Mouse (Mus musculus): ENCODE results near the gene Morf4l2.

The Morf4l2 gene

DNA sequence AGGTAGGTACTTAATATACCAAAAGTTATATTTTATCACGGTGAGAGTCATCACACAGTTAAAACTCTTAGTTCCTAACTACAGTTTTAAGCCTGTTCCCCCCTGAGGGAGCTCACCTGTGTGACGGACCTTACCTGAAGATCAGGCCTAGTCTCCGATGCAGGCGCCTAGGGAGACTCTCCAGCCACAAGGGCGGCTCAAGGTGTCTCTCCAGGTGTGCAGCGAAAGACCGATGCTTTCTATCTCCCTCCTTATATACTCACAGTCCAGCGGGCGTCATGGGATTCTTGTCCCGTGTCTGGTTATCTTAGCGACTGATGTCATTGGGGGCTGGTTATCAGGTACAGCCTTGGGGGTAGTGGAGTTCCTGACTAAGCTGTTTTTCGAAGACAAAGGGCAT lies at the start of gene Morf4l2:
TSS of gene Morf4l2 (minus strand) at position 232 of the 400 bp plus-strand sequence.
- WGBS = 93% methylated on average over 12 of the region's 12 CpGs

DNA sequence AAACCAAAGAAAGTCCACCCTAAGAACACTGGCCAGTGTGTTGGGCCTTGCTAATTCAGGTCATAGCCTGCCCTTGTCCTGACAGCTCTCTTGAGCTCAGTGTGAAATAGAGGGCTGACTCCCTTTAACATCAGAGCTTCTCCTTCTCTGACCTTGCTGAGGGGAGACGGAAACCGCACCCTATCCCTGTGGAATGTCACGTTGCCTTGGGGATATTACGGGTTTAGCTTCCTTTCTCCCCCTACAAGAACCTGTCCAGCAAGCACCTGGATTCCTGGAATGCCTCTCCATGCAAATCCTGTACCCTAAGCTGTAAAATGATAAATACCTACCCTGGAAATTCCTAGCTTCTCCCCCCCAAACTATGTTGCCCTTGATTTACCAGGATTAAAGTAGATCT lies 46.0 kb upstream of the Morf4l2 start:
- WGBS = 97% methylated on average over 4 of the region's 4 CpGs

DNA sequence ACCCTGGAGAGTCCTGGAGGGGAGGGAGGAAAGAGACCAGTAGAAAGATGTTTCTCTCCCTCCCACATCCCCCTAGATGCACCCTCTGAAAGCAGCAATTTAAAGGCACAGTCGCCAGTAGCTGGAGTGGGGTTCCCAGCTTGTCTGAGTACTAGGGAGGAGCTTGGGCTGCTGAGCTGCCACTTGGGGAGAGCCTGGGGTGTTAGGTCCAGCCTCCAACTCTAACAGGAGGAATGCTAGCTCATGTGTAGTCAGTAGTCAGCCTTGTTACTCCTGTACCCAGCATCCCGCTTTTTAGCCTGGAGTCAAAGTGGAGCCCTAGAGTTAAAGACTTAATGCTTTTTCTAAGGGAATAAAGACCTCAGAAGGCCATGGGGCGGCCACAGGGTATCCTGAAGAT lies 36.6 kb upstream of the Morf4l2 start, which contains the start of gene Glra4:
TSS of gene Glra4 (minus strand) at position 101 of the 400 bp plus-strand sequence.
- WGBS = 86% methylated on average over 3 of the region's 3 CpGs

DNA sequence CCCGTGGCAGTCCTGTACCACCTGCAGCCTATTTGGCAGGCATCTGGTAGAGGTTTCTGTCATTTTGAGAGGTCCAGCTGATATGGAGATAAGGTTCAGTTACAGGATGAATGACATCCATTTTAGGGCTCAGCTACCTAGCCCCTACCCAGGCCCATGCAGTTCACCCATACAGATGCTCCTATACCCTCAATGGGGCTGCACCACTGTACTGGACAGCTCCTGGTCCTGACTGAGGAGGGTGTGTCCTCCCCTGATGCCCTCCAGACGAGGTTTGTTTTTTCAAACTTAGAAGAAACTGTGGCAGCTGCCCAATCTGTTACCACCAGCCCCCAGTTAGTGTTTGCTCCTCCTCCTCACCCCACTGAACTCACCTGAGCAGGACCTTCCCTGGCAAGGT lies 35.8 kb upstream of the Morf4l2 start:
- WGBS = 79% methylated on average over 2 of the region's 2 CpGs

DNA sequence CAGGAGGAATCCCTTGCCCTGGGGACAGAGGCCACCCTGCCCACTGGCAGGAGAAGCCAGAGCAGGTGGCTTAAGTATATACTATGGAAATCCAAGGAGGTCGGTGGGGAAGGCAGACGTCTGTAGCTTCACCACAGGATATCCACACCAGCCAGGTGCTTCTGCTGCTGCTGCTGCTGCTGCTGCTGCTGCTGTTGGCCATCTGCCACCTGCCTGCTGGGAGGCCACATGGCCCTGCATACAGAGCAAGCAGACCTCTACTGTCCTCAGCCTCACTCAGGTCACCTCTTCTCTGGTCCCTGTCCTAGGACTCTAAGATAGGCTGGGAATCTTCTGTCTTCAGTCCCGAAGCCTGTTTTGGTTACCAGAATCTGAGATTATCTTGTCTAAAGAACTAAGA lies 34.6 kb upstream of the Morf4l2 start:
- WGBS = 81% methylated on average over 3 of the region's 3 CpGs

DNA sequence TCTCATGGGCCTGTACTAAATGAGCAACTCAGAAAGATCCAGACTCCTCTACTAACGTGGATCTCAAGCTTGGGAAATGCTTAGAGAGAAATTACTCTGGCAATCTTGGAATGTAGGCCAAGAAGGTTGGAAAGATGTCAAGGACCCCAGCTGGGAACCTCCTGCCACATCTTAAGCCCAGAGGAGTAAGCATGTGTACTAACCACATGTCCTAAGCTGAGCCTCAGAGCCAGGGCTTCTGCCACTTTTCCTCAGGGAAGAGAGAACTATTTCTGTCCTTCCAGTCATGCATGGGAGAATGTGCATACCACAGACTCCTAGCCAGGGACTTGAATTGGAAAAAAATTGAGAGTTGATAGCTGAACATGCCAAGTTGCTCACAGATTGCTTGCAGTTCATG lies 29.5 kb upstream of the Morf4l2 start:
- 59% methylated on average over 1 of the region's 1 CpGs for WGBS

DNA sequence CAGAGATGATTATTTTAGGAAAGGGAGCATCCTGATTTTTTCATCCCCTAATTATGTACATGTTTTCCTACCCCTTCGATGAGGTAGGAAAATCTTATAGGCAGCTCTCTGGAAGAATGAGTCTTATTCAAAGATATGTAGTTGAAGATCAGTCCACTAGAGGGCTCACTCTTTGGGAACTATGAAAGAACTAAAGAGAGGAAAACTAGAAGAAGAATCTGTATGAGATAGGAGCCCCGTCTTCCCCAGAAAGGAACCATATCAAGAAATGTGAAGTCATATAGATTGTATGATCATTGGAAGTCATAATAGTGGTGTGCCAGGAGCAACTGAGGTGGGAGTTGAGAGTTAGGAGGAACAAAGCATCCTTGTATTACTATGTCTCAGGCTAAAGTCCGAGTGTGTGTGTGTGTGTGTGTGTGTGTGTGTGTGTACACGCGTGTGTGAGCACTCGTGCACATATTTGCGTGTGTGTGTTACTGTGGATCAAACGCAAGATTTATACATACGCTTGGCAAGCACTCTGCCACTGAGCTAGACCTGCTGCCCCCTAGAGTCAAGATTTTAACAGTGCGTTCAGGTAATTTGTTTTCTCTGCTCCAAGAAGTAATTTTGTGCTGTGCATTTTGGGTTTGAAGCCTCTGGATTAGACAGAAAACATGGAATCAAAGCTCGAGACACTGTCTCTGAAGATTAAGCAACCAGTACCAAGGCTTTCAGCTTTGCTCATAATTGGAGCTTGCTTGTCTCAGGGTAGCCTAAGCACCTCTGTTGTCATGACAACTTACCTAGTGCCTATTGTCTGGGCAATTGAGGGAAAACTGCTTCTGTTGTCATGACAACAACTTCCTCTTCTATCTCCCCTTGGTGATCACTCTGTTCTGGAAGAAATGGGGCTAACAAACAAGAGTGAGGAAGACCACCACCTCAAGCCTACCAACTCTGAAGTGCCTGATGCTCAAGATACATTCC lies 17.9 kb upstream of the Morf4l2 start:
- WGBS = 37% methylated on average over 11 of the region's 11 CpGs

DNA sequence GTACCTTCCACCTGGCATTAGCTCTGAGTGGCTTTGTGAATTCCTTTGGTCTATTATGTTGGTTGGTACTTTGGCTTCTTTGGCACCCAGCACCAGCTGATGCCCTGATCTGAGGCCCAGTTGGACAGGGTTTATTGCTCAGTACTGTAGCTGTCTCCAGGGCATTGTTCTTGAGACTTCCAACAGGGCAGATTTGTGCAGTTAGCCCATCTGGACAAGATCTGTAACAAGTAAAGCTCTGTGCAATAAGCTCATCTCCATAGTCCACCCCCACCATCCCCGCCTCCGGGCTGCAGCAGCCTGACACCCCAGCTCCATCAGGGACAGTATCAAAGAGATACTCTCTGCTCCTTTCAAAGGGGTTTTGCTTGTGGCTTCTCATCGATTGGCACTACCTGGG lies 12.0 kb upstream of the Morf4l2 start:
- 50% methylated on average over 3 of the region's 3 CpGs for WGBS

DNA sequence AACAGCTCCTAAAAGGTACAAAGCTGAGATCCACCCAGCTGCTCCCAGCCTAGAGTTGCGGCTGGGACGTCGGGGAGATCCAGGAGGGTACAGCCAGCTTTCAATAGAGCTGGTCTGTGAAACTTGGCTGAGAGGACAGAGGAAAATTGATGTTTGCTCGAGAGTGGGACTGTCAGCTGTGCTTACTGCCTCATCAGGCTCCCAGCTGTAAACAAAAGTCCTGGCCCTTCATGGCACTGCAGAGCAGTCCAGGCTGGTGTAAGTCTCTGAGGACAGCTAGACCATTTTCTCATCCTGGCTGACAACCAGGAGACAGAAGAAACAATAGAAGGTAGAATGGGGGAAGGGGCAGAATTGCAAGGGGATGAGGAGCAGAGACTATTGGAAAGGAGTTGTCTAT lies 5.8 kb upstream of the Morf4l2 start:
- 64% methylated on average over 4 of the region's 4 CpGs for WGBS

DNA sequence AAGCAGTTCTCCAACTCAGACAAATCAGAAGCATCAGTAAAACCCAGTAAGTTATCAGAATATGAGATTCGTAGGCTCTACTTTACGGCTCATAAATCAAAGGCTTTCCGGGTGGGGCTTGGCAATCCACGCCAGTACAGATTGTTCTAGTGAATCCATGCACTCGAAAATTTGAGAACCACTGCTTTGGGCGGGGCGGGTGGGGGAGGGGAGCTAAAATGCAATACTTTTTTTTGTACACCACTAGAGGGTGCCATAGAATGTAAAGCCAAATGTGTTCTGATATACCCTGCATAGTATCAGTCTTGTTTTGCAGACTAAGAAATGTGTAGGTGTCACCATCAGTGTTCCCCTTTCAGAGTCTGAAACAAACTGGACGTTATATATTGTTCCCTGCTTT lies 1.2 kb upstream of the Morf4l2 start:
- 56% methylated on average over 8 of the region's 8 CpGs for WGBS

DNA sequence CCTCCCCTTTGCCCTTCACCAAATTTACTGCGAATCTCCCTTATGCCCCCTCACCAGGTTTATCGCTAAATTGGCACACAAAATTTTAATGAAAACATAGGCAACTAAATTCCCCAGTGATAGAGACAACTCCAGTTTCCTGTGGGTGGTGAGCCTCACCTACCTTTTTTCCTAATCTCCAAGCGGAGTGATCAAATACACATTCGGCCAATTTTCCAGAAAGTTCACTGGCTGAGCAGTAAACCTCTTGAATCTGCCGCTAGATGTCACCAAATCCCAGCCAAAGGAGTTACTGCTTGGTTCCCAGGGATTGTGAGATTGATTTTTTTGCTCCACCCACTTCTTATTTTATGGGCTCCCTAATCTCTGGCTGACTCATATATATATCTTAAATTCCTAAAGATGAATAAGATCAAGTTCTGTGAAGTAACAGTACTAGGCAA lies 808 bp downstream of the Morf4l2 start:
- 4% methylated on average over 5 of the region's 5 CpGs for WGBS

DNA sequence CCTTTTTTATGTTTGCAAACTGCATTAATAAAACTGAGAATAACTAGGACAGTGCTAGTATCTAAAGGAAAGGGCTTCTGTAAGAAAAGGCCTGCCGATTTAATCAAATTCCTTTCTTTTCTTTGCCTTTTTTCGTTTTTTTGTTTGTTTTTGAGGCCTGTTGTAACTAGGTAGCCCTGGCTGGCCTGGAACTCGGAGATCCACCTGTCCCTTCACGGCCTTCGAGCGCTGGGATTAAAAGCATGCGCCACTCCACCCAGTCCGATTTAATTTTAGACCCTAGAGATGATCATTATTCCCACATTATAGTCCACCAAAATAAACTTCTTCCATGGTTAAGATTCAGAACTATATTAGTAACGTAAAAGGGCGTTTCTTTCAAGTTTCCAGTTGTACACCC lies 1.2 kb downstream of the Morf4l2 start:
- WGBS = 6% methylated on average over 10 of the region's 10 CpGs

DNA sequence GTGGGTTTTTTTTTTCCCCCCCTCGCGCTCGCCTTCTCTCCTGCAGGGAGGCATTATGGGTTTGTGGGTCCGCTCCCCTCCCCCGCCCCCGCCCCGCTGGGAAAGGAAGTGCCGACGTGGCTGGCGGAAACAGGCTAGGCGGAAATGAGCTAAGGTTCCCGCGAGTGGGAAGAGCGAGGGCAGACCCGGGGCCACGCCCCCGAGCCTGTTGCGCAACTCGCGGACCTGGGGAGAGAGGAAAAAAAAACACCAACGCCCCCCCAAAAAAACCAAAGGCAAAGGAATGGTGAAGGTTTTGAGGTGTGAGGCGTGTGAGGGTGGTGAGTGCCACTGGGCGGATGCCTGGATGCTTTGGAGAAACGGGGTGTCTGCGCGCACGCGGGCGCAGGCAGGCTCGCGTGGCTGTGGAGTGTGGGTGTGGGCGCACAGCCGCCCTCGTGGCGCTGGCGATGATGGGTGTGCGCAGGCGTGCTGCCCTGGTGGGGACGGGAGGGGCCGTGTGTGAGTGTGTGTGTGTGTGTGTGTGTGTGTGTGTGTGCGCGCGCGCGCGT lies 1.8 kb downstream of the Morf4l2 start:
- WGBS = 8% methylated on average over 40 of the region's 46 CpGs

DNA sequence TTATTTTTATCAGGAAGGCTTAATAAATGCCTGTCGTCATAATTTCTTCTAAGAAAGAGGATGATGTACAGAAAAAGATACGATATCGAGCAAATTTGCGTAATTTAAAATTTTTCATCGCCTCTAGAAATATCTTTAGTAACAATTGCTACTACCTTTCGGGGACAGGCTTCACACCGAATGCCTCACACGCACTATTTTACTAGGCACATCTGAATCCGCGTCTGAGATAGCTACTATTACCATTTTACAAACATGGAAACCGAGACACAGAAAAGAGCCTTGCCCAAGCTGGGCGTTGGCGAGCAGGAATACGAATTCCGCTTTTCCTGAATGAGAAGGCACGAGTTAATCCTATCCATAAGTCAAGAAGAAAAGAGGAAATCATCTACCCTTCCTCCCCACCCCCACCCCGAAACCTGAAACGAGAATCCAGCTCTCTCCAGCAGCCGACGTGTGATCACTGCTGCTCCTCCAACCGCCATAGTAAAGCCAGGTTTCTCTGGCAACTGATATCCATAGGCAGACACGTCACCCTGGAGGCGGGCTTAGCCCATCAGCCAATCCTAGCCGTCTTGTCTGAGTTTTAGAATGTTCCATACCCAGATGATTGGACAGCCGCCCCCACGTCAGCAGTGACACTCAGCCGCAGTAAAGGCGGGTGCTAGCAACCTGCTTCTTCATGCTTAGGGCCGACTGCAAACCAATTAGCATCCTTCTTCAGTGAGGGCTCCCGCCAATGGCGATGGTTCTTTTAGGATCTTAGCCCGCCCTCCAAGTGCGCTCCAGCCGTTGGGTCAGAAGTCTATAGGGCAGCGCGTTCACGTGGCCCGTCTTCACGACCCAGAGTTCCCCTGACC lies 2.5 kb downstream of the Morf4l2 start:
- 5% methylated on average over 39 of the region's 39 CpGs for WGBS

DNA sequence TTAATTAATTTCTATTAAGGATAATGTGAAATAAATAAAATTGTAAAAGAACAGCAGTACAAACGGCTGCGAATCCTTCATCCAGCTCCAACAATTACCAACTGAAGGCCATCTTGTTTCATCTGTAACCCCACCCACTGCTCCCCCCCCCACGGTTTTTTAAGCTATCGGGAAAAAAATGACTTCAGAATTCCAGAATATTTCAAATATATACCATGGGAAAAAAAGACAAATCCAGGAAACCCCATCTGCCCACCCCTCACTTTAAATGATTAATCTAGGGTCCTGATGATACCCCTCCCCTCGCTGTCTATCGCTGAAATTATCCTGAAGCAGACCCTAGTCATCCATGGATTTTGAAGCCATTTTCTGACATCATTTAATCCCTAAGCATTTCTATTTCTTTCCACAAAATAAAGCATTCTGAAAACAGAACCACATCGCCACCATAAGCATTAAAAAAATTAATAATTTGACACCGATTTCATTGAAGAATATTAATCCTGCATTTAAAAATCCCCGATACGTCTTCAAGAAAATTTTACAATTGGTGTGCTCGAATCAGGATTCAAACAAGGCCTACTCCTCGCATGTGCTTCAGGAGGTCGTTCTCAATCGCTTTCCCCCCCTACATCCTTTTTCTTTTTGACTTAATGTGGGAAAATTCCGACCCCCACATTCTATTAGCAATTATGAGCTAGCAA lies 3.3 kb downstream of the Morf4l2 start:
- 5% methylated on average over 15 of the region's 15 CpGs for WGBS

DNA sequence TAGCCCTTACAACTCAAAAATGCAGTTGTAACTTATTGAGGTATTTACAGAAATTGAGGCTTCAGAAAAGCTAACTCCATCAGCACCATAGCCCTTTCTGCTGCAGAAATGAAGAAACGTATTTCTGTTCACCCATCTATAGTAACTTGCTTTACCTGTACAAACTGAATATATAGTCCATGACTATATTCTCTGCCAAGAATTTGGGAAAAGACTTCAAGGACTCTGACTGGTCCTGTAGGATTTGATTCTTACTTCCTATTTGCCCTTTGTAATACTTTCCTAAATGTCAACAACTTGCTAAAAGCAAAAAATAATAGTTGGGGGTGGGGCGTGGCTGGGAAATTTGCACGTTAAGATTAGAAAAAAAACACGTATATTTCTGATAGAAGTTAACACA lies 11.5 kb downstream of the Morf4l2 start:
- 56% methylated on average over 4 of the region's 4 CpGs for WGBS

DNA sequence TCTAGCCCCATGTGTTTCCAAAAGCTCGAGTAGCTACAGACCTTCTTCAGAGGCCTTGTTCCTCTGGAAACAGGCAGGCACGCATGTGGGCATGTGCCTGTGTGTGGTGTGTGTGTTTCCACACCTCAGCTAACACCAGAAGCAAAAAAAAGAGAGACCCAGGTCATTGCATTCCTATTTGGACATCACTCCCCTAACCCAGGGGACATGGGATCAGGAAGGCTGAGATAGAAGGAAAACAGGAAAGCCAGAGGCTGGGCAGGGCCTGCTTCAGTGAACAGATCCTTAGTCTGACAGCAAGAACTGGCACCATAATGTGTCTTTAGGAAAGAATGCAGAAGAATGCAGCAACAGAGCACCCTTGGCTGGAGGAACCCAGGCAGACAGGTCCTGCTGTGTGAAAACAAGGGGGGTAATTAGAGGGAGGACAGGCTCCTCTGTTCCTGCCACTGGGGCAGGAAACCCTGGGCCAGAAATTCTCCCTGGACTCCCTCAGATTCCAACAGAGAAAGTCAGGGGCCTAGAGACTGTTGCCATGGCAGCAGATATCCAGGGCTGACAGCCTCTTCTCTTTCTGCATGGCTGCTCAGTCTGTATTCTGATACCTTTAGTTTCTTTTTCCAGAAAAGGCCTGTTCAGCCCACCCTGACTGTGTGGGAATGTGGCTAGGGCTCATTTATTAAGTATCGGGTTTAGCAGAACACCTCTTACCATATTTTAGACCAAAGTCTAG lies 28.6 kb downstream of the Morf4l2 start:
- 37% methylated on average over 3 of the region's 3 CpGs for WGBS

DNA sequence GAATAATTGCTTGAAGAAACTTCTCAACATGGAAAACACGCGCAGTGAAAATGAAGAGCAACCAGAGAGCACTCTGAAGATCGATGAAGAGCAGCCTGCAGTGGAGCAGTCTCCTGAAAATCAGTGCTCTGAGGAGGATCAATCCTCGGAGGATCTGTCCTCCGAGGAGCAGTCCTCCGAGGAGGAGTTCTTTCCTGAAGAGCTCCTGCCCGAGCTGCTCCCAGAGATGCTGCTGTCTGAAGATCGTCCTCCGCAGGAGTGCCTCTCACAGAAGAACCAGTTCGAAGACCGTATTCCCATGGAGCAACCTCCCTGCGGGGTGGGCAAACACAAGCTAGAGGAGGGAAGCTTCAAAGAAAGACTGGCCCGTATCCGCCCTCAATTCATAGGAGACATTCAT lies 34.7 kb downstream of the Morf4l2 start:
- 7% methylated on average over 14 of the region's 14 CpGs for WGBS

DNA sequence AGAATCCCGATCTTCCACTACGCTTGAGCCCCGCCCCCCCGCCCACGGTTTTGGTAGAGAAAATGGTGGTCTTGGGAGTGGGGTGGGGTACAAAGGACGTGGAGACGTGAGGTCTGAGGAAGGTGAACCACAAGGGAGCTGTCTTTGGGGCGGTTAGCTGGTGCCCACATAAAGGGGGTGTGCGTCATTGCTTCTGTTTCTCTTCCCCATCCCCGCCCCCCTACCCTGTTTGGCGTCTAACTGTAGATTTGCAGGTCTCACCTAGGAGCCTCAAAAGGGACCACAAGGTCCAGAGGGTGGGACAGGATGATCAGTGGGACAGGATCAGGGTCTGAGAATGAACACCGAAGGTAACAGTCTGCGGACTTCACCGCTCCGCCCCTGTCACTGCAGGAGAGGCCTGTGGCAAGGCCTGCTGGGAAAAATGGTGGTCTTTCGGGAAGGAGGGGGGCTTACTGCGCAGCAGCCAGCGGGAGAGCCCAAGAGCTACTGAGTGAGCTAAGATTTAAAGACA lies 35.3 kb downstream of the Morf4l2 start:
- 2% methylated on average over 18 of the region's 18 CpGs for WGBS

DNA sequence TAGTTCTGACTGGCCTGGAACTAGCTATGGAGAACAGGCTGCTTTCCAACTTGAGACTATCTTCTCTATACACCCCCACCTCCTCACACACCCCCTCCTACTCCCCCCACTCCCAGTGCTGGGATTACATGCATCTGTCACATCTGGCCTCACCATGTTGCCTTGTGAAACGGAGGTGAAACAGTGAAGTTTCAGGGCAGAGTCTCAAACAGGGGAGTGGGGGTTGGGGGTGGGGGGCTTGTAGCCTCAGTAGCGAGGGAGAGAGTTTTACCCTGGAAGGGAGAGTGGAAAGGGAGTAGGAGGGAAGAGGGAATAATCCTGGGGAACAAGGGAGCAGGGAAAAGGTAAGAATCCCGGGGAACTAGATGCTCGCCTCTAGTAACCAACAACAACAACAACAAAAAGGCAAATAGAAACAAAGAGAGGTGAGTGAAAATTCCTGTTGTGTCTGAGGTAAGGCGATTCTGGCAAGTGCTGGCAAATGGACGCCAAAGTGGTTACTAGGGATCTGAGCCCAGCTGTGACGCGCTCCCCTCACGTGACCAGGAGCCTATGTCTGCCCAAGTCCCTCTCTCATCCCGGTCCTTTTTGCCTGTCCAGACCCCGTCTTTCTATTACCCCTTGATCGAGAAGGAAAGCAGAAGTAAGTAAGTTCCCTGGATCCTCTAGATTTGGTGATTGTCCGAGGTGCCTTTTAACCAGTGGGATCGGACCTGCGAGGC lies 35.9 kb downstream of the Morf4l2 start, which contains the start of gene Tceal1:
TSS of gene Tceal1 (plus strand) at position 537 of the 722 bp plus-strand sequence.
- 3% methylated on average over 15 of the region's 15 CpGs for WGBS
